Mouse (Mus musculus): ENCODE data around the gene Tmprss11b. TPM values are rescaled to one million over a fixed set of nuclear protein-coding genes. Genes with fewer than 3 reads are reported as not detected.

Tmprss11b gene
- polyA plus RNA-seq (2015; fragmentation: Nextera tagmentation; extraction: Ambion mirVana): not detected in 2 replicates

GRCm38 (mm10) chr5:86676262-86676661 is at the start of gene Tmprss11b:
Gene Tmprss11b, minus strand, starts transcription at chr5:86676362.

GRCm38 (mm10) chr5:86632324-86632723 is 43.8 kb downstream of the Tmprss11b start, which contains the start of gene Tmprss11f:
Gene Tmprss11f, minus strand, starts transcription at chr5:86632424.

Other genes starting within 250 kb of the Tmprss11b start
- not detected in 2 replicates for gene Tmprss11a, start 207.4 kb downstream of the Tmprss11b start, polyA plus RNA-seq (2015; fragmentation: Nextera tagmentation; extraction: Ambion mirVana)
- not detected in 2 replicates for gene Tmprss11g, start 157.8 kb downstream of the Tmprss11b start, polyA plus RNA-seq (2015; fragmentation: Nextera tagmentation; extraction: Ambion mirVana)
- gene Tmprss11f, start 43.9 kb downstream of the Tmprss11b start, polyA plus RNA-seq (2015; fragmentation: Nextera tagmentation; extraction: Ambion mirVana): 0.10 TPM in 1 of 2 replicates, not detected in the other
- gene Tmprss11e, start 69.5 kb upstream of the Tmprss11b start, polyA plus RNA-seq (2015; fragmentation: Nextera tagmentation; extraction: Ambion mirVana): not detected in 2 replicates
- 27.4 and 29.5 TPM in 2 replicates for gene Ythdc1, start 127.9 kb upstream of the Tmprss11b start, polyA plus RNA-seq (2015; fragmentation: Nextera tagmentation; extraction: Ambion mirVana)
- not detected in 2 replicates for gene Ugt2b34, start 230.6 kb upstream of the Tmprss11b start, polyA plus RNA-seq (2015; fragmentation: Nextera tagmentation; extraction: Ambion mirVana)